Mouse (Mus musculus): ENCODE data around the gene Gpr132. TPM values are rescaled to one million over a fixed set of nuclear protein-coding genes. Genes with fewer than 3 reads are reported as not detected.

Gpr132 gene
- polyA plus RNA-seq, 1 experiment from 2014 or later: 0.53 TPM

DNA sequence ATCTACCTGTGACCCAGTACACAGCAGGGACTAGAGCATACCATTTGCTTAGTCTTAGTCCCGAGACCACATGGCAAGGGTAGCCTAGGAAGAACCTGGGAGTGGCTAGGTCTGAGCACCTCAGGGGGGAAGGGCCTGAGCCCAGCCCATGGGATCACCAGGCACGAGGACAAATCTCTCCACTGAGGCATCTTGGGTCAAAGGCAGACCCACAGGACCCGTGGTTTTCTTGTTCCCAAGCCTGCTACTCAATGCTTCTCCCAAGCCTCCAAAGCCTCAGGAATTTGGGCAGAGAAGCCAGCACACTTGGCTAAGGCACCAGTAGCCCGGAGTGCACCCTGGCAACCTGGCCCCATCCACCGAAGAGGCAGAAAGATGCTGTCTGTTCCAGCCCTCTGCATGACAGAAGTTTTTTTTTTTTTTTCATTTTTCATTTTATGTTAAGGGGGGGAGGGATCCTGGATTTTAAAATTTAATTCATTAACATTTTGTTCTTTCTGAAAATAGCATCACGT, 13.3 kb upstream of the Gpr132 start:
- no peak overlapping the region for H3K4me3 ChIP-seq (ENCODE audit: low read depth, low read length)
- peaks cover 36% of the 10 kb centered on the region for H3K27me3 ChIP-seq (replicated peaks; ENCODE audit: control insufficient read depth, insufficient read depth, low read length)
- no peak for ATAC-seq (replicated peaks; ENCODE audit: low FRiP score)
- no peak overlapping the region for H3K4me2 ChIP-seq
- peaks cover 6% of the 10 kb centered on the region; the same call in 1 of the 2 replicates for H3K4me1 ChIP-seq (replicated peaks; ENCODE audit: control insufficient read depth, insufficient read depth, low read length)
- no peaks in the 10 kb centered on the region for H3K9me3 ChIP-seq (ENCODE audit: control insufficient read depth, low read length)
- 64% methylated on average over 6 of the region's 6 CpGs for WGBS
- H3K27ac ChIP-seq (ENCODE audit: low read depth, low read length): no peak overlapping the region
- no peaks in the 10 kb centered on the region for H3K36me3 ChIP-seq (ENCODE audit: control insufficient read depth, insufficient read depth, low read length)
- H3K9ac ChIP-seq (ENCODE audit: low read depth, low read length): no peak overlapping the region
- DNase-seq (ENCODE audit: low spot score): no peak

DNA sequence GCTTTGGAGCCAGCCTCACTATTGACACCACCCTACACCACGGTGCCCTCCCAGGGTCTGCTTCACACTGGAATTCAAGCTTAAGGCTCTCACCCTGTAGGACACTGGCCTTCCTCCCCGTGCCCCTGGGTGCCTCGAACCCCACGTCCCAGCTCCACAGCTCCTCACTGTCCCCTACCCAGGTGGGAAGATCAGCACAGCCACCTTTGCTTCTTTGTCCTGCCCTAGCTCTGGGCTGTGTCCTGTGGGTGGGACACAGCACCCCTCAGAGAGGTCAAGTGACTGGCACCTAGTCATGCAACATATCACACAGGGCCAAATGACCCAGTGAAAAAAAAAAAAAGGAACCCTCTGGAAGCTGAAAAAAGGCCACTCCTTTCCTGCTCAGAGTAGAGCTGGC, 12.6 kb upstream of the Gpr132 start:
- WGBS: 68% methylated on average over 4 of the region's 4 CpGs
- no peak overlapping the region for H3K4me2 ChIP-seq
- H3K9me3 ChIP-seq (ENCODE audit: control insufficient read depth, low read length): no peaks in the 10 kb centered on the region
- no peak overlapping the region for H3K27ac ChIP-seq (ENCODE audit: low read depth, low read length)
- no peak overlapping the region for H3K4me3 ChIP-seq (ENCODE audit: low read depth, low read length)
- peaks cover 43% of the 10 kb centered on the region for H3K27me3 ChIP-seq (replicated peaks; ENCODE audit: control insufficient read depth, insufficient read depth, low read length)
- ATAC-seq (replicated peaks; ENCODE audit: low FRiP score) (no peak), DNase-seq (ENCODE audit: low spot score) (no peak)
- no peak overlapping the region for H3K9ac ChIP-seq (ENCODE audit: low read depth, low read length)
- peaks cover 10% of the 10 kb centered on the region for H3K4me1 ChIP-seq (replicated peaks; ENCODE audit: control insufficient read depth, insufficient read depth, low read length)
- no peaks in the 10 kb centered on the region for H3K36me3 ChIP-seq (ENCODE audit: control insufficient read depth, insufficient read depth, low read length)

DNA sequence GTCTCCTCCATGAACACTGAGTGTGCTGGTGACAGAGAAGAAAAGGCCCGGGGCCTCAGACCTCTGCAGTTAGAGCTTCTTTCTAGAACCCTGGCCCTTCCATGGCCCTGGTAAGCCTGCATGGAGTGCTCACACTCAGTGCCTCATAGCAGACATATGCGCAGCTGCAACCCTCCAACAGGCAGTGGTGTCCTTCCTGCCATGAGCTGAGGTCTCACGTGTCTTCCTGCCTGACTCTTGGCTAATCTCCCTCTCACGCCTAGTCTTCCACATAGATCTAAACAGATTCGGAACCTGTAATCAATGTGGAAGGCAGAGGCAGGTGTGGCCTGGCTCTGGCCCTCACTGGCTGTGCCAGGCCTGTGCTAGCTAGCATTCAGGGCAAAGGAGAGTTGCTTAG, 11.7 kb upstream of the Gpr132 start:
- ATAC-seq (replicated peaks; ENCODE audit: low FRiP score) (no peak), DNase-seq (ENCODE audit: low spot score) (no peak)
- 72% methylated on average over 5 of the region's 5 CpGs for WGBS
- Histone ChIP-seq H3K4me1 (replicated peaks; ENCODE audit: control insufficient read depth, insufficient read depth, low read length) (peaks cover 10% of the 10 kb centered on the region), H3K9ac (ENCODE audit: low read depth, low read length) (no peak overlapping the region), H3K9me3 (ENCODE audit: control insufficient read depth, low read length) (no peaks in the 10 kb centered on the region), H3K27ac (ENCODE audit: low read depth, low read length) (no peak overlapping the region), H3K4me2 (no peak overlapping the region), H3K4me3 (ENCODE audit: low read depth, low read length) (no peak overlapping the region), H3K36me3 (ENCODE audit: control insufficient read depth, insufficient read depth, low read length) (no peaks in the 10 kb centered on the region), H3K27me3 (replicated peaks; ENCODE audit: control insufficient read depth, insufficient read depth, low read length) (peaks cover 52% of the 10 kb centered on the region)

GRCm38 (mm10) chr12:112877607-112878020, 9.6 kb upstream of the Gpr132 start:
- peak overlapping the region; percentile 35 for H3K4me3 ChIP-seq (ENCODE audit: low read depth, low read length)

GRCm38 (mm10) chr12:112877073-112877576, 9.1 kb upstream of the Gpr132 start:
- DNase-seq (ENCODE audit: low spot score): no peak
- Histone ChIP-seq H3K9ac (ENCODE audit: low read depth, low read length) (no peak overlapping the region), H3K4me3 (ENCODE audit: low read depth, low read length) (peak overlapping the region; percentile 35), H3K4me1 (replicated peaks; ENCODE audit: control insufficient read depth, insufficient read depth, low read length) (peaks cover 13% of the 10 kb centered on the region), H3K27ac (ENCODE audit: low read depth, low read length) (no peak overlapping the region), H3K4me2 (peak overlapping the region; percentile 62), H3K9me3 (ENCODE audit: control insufficient read depth, low read length) (no peaks in the 10 kb centered on the region), H3K36me3 (ENCODE audit: control insufficient read depth, insufficient read depth, low read length) (no peaks in the 10 kb centered on the region), H3K27me3 (replicated peaks; ENCODE audit: control insufficient read depth, insufficient read depth, low read length) (peaks cover 74% of the 10 kb centered on the region)
- ATAC-seq (replicated peaks; ENCODE audit: low FRiP score): no peak
- 4% methylated on average over 17 of the region's 17 CpGs for WGBS

More at GRCm38 (mm10) chr12:112877607-112878020, 9.6 kb upstream of the Gpr132 start:
- DNase-seq (ENCODE audit: low spot score): no peak
- Histone ChIP-seq H3K27ac (ENCODE audit: low read depth, low read length) (no peak overlapping the region), H3K9ac (ENCODE audit: low read depth, low read length) (no peak overlapping the region), H3K4me1 (replicated peaks; ENCODE audit: control insufficient read depth, insufficient read depth, low read length) (peaks cover 13% of the 10 kb centered on the region), H3K9me3 (ENCODE audit: control insufficient read depth, low read length) (no peaks in the 10 kb centered on the region), H3K4me2 (peak overlapping the region; percentile 62), H3K27me3 (replicated peaks; ENCODE audit: control insufficient read depth, insufficient read depth, low read length) (peaks cover 70% of the 10 kb centered on the region), H3K36me3 (ENCODE audit: control insufficient read depth, insufficient read depth, low read length) (no peaks in the 10 kb centered on the region)
- no peak for ATAC-seq (replicated peaks; ENCODE audit: low FRiP score)
- 2% methylated on average over 36 of the region's 37 CpGs for WGBS

DNA sequence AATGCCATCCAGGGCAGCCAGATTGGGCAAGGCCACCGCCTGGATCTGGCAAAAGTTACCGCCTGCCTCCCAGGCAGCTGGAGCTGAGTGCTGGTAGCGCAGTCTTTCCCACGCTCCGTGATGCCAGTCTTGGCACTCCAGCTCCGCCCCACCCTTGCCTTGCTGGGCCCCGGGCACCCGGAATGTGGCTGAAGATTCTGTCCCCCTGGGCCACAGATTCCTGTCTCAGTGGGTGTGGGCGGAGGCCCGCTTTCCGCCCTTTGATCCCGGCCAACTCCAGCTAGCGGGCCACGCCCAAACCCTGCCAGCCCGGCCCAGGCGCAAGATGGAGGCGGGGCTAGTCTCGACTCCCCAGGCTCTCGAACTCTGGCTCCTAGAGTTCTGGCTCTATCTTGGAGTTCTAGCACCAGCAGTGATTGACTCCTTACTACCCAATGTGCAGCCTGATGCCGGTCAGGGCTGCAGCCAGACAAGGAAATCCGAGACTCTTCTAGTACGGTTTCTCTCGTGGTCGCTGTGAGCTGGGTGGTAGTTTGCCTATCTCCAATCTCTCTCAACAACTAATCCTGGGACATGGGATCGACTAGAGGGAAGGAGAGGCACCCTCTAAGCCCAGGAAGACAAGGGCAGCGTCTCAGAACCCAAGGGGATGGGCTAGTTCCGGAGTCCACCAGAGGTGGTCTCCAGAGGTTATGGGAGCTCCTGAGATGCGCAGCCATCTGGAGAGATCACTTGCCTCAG, 8.5 kb upstream of the Gpr132 start:
- H3K4me2 ChIP-seq: peak overlapping the region; percentile 62
- 0 out of 2 replicates have a peak, but pooled peaks have one; percentile 7 for ATAC-seq (replicated peaks; ENCODE audit: low FRiP score)
- 6% methylated on average over 28 of the region's 28 CpGs for WGBS
- no peaks in the 10 kb centered on the region for H3K36me3 ChIP-seq (ENCODE audit: control insufficient read depth, insufficient read depth, low read length)
- no peak overlapping the region for H3K27ac ChIP-seq (ENCODE audit: low read depth, low read length)
- H3K9me3 ChIP-seq (ENCODE audit: control insufficient read depth, low read length): no peaks in the 10 kb centered on the region
- no peak overlapping the region for H3K4me3 ChIP-seq (ENCODE audit: low read depth, low read length)
- DNase-seq (ENCODE audit: low spot score): peak; percentile 51
- H3K4me1 ChIP-seq (replicated peaks; ENCODE audit: control insufficient read depth, insufficient read depth, low read length): peaks cover 13% of the 10 kb centered on the region
- H3K9ac ChIP-seq (ENCODE audit: low read depth, low read length): no peak overlapping the region
- H3K27me3 ChIP-seq (replicated peaks; ENCODE audit: control insufficient read depth, insufficient read depth, low read length): peaks cover 74% of the 10 kb centered on the region

GRCm38 (mm10) chr12:112875225-112876013, 7.4 kb upstream of the Gpr132 start:
- DNase-seq (ENCODE audit: low spot score): peak; percentile 79
- Histone ChIP-seq H3K27ac (ENCODE audit: low read depth, low read length) (no peak overlapping the region), H3K36me3 (ENCODE audit: control insufficient read depth, insufficient read depth, low read length) (no peaks in the 10 kb centered on the region), H3K27me3 (replicated peaks; ENCODE audit: control insufficient read depth, insufficient read depth, low read length) (peaks cover 80% of the 10 kb centered on the region), H3K4me2 (no peak overlapping the region), H3K9ac (ENCODE audit: low read depth, low read length) (no peak overlapping the region), H3K9me3 (ENCODE audit: control insufficient read depth, low read length) (no peaks in the 10 kb centered on the region), H3K4me1 (replicated peaks; ENCODE audit: control insufficient read depth, insufficient read depth, low read length) (peaks cover 18% of the 10 kb centered on the region), H3K4me3 (ENCODE audit: low read depth, low read length) (no peak overlapping the region)
- 23% methylated on average over 16 of the region's 16 CpGs for WGBS
- ATAC-seq (replicated peaks; ENCODE audit: low FRiP score): peak; percentile 55

DNA sequence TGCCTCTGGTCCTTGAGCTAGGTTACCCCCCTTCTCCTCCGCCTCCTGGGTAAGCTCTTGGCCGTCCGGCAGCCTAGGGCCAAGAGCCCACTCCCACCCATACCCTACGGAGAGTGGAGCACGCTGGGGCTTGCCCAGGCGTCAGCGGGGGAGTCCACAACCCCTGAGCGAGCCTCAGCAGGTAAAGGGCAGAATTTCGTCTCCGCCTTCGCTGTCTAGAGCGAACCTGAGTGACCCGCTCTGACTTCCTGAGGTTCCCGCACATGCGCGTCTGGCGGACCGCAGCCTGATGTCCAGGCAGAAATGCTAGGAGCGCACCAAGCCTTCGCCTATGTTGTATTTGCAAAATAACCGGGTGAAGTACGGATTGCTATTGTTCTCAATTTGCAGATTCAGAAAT, 6.2 kb upstream of the Gpr132 start:
- H3K27ac ChIP-seq (ENCODE audit: low read depth, low read length): no peak overlapping the region
- peaks cover 74% of the 10 kb centered on the region for H3K27me3 ChIP-seq (replicated peaks; ENCODE audit: control insufficient read depth, insufficient read depth, low read length)
- 21% methylated on average over 22 of the region's 22 CpGs for WGBS
- ATAC-seq (replicated peaks; ENCODE audit: low FRiP score): no peak
- H3K4me3 ChIP-seq (ENCODE audit: low read depth, low read length): no peak overlapping the region
- no peak for DNase-seq (ENCODE audit: low spot score)
- H3K36me3 ChIP-seq (ENCODE audit: control insufficient read depth, insufficient read depth, low read length): no peaks in the 10 kb centered on the region
- H3K4me1 ChIP-seq (replicated peaks; ENCODE audit: control insufficient read depth, insufficient read depth, low read length): peaks cover 25% of the 10 kb centered on the region
- H3K9me3 ChIP-seq (ENCODE audit: control insufficient read depth, low read length): no peaks in the 10 kb centered on the region
- H3K4me2 ChIP-seq: peak overlapping the region; percentile 32
- no peak overlapping the region for H3K9ac ChIP-seq (ENCODE audit: low read depth, low read length)
